Mouse (Mus musculus): ENCODE measurements at regions not wholly inside any gene's neighbourhood (a gene's known extent, or its start where the extent isn't known, plus 50 kb on each side); places are given as distances from the start of the nearest gene placed in this dataset.
A peak's percentile ranks its signal among the peaks of the same experiment; 100 is the strongest.
"Not testable (repeated sequence)": the region's sequence is repeated elsewhere in the genome, so short reads cannot be mapped to it uniquely, and the experiment has no call there.

DNA sequence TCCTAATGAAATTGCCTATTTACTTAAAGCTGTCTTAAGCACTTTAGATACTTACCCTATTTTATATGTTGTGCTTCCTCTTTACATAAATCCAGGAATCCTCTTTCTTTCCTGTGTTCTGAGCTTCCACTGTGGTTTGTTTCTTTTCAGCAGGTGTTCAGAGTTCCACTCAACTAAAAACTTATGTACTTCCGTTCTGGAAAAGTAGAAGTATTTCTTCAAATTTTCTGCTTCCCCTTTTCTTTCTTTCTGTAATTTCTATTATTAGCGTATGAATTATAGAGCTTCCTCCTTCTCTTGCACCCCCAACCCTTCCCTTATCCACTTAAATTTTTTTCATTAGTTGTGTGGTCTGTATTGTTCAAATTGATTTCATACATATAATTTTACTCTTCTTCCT, 165.8 kb upstream of the Nudt12 start:
- no peak for DNase-seq (ENCODE audit: low read depth, low spot score)

- peak; percentile 24 for DNase-seq (ENCODE audit: low read depth, low spot score)
Measured at GRCm38 (mm10) chr17:59156345-59156744, 143.2 kb upstream of the Nudt12 start.

- no peak for DNase-seq (ENCODE audit: low read depth, low spot score)
Measured at GRCm38 (mm10) chr17:59143760-59144157, 130.6 kb upstream of the Nudt12 start.

DNA sequence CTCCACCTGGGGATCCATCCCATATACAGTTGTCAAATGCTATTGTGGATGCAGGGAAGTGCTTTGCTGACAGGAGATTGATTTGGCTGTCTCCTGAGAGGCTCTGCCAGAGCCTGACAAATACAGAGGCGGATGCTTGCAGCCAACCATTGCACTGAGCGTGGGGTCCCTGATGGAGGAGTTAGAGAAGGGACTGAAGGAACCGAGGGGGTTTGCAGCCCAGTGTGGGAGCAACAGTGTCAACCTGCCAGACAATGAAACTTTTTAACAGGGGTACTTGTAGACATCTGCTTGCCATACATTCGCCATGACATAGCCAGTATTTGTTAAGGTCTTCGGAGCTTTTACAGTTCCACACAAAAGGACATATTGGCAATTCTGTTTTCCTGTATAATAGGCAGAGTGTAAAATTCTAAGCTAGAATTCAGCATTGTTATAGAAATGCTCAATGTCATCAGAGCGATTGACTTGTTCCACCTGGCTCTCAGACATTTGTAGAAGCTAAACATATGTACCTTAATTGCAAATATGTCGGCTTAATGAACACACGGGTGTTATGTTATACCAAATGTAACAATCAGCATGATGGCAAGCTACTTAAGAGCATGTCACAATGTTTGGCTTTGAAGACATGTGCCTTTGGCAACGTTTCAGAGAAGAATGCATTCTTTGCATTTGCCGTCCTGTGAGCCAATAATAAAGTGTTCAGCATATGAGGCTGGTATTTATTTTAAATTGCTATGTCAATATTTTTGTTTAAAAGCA, 130.0 kb upstream of the Nudt12 start:
- DNase-seq (ENCODE audit: low read depth, low spot score), result no peak

DNA sequence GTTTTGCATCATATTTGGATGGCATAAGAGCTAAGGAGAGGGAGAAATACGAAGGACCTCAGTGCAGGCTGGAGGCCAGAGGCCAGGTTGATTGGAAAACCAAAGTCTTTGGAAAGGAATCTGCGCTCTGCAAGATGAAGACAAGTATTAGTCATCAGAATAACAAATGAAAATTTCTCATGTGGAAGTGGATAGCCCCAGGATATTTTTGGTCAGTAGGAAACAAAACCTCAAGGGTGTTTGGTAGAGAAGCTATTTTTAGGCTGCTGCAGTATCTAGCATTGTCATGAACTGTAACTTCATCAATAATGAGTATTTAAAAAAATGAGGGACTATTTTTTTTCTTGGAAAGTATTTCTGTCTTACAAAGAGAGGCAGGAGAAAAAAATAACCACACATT, 125.6 kb upstream of the Nudt12 start:
- no peak for DNase-seq (ENCODE audit: low read depth, low spot score)

DNA sequence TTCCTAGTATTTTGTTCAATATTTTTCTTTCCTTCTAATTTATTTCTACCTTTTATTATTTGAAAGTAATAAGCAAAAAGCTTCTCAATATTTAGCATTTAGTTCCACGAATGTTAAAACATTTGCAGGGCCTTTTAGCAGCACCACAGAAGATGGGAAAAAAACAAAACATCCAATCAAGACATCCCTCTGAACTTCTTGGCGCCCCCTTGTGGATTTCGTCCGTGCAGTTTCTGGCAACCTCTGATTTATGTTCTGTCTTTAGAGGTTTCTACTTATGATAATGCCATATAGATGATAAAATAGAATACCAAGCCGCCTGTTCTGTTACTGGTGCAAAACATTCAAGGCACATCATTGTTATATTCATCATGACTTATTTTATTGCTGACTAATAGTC, 86.2 kb upstream of the Nudt12 start:
- DNase-seq (ENCODE audit: low read depth, low spot score), result peak; percentile 41

GRCm38 (mm10) chr17:59076846-59077245, 63.7 kb upstream of the Nudt12 start:
- DNase-seq (ENCODE audit: low read depth, low spot score), result not testable (repeated sequence)

- not testable (repeated sequence) for DNase-seq (ENCODE audit: low read depth, low spot score)
Measured at GRCm38 (mm10) chr17:59076361-59076760, 63.2 kb upstream of the Nudt12 start.

All from R1 (cell line).